Mouse (Mus musculus): ENCODE results near the gene Prrc2a. TPM values are rescaled to one million over a fixed set of nuclear protein-coding genes. Genes with fewer than 3 reads are reported as not detected.
A peak's percentile ranks its signal among the peaks of the same experiment; 100 is the strongest.

The Prrc2a gene
- 124 and 130 TPM in 2 replicates for polyA plus RNA-seq (2015; fragmentation: Nextera tagmentation; extraction: Ambion mirVana)

DNA sequence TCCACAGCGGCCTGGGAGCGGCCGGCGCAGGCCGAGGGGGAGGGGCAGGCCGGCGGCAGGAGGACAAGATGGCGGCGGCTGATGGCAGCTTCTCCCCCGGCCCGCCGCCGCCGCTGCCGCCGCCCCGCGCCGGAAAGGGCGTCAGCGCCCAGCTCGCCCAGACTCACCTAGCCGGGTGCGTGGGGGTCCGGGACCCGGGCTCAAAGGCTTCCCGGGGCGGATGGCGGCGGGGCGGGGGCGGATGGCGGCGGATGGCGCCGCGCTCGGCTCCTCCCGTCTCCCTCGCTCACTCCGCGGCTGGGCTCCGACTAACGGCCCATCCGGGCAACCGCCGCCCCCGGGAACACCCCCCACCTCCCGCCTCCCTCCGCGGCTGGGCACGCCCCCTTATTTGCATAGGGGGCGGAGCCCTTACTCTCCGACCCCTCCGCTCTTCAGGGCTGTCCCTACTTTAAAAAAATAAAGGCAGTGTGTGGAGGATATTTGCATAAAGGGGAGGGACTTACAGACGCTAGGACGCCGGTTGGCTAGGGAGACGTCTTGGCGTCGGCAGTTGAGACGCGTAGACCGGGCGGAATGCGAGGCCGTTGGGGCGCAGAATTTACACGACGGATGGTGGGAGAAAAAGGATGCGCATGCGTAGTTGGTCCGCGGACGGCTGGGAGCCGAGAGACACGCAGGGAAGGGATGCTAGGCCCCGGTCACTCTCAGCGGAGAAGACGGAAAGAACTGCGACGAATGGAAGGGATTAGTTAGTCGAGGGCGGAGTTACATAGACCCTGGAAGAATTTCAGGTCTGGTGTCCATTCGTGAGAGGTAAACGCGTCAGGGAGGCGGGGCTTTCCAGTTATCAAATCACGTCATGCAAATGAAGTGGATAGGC lies at the start of gene Prrc2a:
Prrc2a (minus strand) TSS at position 330 of the 883 bp plus-strand sequence.
- Histone ChIP-seq H3K27ac (replicated peaks) (peak within 1 kb of the TSS; percentile 99), H3K4me2 (peak within 1 kb of the TSS; percentile 99), H3K9ac (peak within 1 kb of the TSS; percentile 100), H3K9me3 (no peaks in the 10 kb centered on the region), H3K36me3 (peaks cover 29% of the 10 kb centered on the region), H3K27me3 (replicated peaks) (no peaks in the 10 kb centered on the region), H3K4me3 (peak within 1 kb of the TSS; percentile 100), H3K4me1 (peaks cover 39% of the 10 kb centered on the region)
- peak; percentile 96 for ATAC-seq (ENCODE audit: extremely low read depth, insufficient number of reproducible peaks, low FRiP score, low TSS enrichment)
- WGBS, result under 1% methylated on average over 44 of the region's 89 CpGs

DNA sequence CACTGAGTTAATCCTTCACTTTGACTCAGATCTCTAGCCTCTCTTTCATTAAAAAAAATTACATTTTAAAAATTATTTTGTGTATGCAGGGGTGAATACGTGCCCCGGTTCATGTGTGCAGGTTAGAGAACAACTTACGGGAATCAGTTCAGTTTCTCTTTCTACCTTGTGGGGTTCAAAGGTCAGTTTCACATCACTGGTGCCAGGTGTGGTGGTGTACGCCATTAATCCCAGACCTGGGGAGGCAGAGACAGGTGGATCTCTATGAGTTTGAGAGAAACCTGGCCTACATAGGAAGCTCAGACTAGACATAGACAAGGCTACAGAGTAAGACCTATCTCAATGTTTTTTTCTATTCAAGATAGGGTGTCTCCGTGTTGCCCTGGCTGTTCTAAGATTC lies 48.4 kb upstream of the Prrc2a start:
- H3K4me2 ChIP-seq, result no peak overlapping the region
- H3K4me1 ChIP-seq, result no peaks in the 10 kb centered on the region
- H3K27me3 ChIP-seq (replicated peaks), result peaks cover 4% of the 10 kb centered on the region; the same call in 1 of the 2 replicates
- no peaks in the 10 kb centered on the region for H3K36me3 ChIP-seq
- no peak overlapping the region for H3K4me3 ChIP-seq
- 85% methylated on average over 5 of the region's 5 CpGs for WGBS
- H3K27ac ChIP-seq (replicated peaks), result no peak overlapping the region
- H3K9ac ChIP-seq, result no peak overlapping the region
- H3K9me3 ChIP-seq, result no peaks in the 10 kb centered on the region
- no peak for ATAC-seq (ENCODE audit: extremely low read depth, insufficient number of reproducible peaks, low FRiP score, low TSS enrichment)

DNA sequence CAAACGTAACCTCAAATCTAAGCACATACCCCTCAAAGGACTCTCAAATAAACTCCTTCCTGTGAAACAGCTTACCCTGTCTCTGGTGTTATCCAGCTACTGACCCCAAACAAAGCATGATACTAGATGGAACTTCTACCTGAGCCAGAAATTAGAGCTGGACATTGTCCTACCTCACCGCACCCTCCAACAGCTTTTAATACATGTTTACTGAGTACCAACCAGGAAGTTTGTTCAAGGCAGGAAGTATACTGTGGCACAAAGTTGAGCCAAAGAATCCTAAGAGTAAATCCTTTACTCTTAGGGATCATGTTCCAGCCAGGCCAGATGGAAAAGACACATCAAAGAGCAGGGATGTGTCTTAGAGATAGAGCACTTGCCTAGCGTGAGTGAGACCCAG lies 45.9 kb upstream of the Prrc2a start:
- H3K4me2 ChIP-seq, result no peak overlapping the region
- H3K27ac ChIP-seq (replicated peaks), result no peak overlapping the region
- peaks cover 9% of the 10 kb centered on the region for H3K27me3 ChIP-seq (replicated peaks)
- H3K4me3 ChIP-seq, result no peak overlapping the region
- no peak overlapping the region for H3K9ac ChIP-seq
- WGBS, result 64% methylated on average over 3 of the region's 3 CpGs
- no peaks in the 10 kb centered on the region for H3K9me3 ChIP-seq
- H3K36me3 ChIP-seq, result no peaks in the 10 kb centered on the region
- H3K4me1 ChIP-seq, result no peaks in the 10 kb centered on the region
- no peak for ATAC-seq (ENCODE audit: extremely low read depth, insufficient number of reproducible peaks, low FRiP score, low TSS enrichment)

DNA sequence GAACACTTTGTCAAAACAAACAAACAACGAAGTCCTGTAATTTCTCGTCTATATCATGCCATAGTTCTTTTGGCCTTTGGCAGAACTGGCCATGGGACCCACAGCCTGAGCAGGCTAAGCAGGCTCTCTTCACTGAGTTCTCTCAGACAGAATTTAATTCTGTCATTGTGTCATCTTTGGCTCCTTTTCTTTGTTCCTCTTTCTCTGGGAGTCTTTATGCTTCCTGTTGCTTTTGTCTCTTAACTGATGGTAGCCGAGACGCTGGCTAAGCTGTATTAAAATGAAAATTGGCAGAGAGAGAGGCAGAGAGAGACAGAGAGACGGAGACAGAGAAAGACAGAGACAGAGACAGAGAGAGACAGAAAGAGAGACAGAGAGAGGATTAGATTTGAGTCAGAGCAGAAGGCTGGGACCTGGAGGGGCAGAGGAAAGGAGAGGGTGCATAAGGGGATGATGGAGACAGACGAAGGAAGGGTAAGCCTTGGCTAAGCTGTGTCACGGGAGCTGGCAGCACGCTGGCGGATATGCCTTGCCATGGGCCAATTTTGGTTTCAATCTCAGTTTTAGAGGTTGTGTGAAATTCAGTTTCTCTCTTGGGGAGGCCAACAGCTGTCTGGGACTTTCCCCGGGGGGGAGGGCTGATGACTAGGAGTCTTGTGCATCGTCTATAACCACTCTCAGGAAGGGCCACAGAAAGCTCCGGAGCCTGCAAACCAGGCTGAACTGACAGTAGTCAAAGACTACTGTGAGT lies 45.3 kb upstream of the Prrc2a start:
- Histone ChIP-seq H3K36me3 (no peaks in the 10 kb centered on the region), H3K4me2 (no peak overlapping the region), H3K27ac (replicated peaks) (no peak overlapping the region), H3K27me3 (replicated peaks) (peaks cover 15% of the 10 kb centered on the region), H3K9ac (no peak overlapping the region), H3K9me3 (no peaks in the 10 kb centered on the region), H3K4me1 (peaks cover 3% of the 10 kb centered on the region; the same call in 1 of the 2 replicates), H3K4me3 (no peak overlapping the region)
- no peak for ATAC-seq (ENCODE audit: extremely low read depth, insufficient number of reproducible peaks, low FRiP score, low TSS enrichment)
- WGBS, result 72% methylated on average over 12 of the region's 12 CpGs

DNA sequence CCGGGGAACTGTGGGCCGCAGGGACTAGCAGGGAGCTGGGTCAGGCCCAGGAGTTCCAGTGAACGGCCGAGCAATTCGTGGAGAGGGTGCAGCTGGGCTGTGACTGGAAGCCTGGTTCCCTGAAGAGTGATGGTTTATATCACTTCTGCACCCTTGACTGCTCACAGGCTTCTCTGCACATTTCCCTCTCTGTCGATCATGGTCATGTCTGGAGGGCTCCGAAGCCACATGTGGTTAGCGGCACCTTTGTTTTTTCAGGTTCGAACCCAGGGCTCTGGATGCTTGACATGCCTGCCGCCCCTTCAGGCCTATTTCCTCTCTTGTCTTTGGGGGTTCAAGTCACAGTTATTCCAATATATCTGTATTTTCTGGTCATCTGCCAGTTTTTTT lies 40.7 kb upstream of the Prrc2a start:
- Histone ChIP-seq H3K27me3 (replicated peaks) (peaks cover 59% of the 10 kb centered on the region), H3K4me2 (peak overlapping the region; percentile 3; the same call in 1 of the 2 replicates), H3K4me3 (no peak overlapping the region), H3K27ac (replicated peaks) (no peak overlapping the region), H3K9me3 (no peaks in the 10 kb centered on the region), H3K9ac (no peak overlapping the region; the same call in 1 of the 2 replicates), H3K36me3 (no peaks in the 10 kb centered on the region), H3K4me1 (peaks cover 6% of the 10 kb centered on the region)
- 37% methylated on average over 10 of the region's 10 CpGs for WGBS
- ATAC-seq (ENCODE audit: extremely low read depth, insufficient number of reproducible peaks, low FRiP score, low TSS enrichment), result no peak

DNA sequence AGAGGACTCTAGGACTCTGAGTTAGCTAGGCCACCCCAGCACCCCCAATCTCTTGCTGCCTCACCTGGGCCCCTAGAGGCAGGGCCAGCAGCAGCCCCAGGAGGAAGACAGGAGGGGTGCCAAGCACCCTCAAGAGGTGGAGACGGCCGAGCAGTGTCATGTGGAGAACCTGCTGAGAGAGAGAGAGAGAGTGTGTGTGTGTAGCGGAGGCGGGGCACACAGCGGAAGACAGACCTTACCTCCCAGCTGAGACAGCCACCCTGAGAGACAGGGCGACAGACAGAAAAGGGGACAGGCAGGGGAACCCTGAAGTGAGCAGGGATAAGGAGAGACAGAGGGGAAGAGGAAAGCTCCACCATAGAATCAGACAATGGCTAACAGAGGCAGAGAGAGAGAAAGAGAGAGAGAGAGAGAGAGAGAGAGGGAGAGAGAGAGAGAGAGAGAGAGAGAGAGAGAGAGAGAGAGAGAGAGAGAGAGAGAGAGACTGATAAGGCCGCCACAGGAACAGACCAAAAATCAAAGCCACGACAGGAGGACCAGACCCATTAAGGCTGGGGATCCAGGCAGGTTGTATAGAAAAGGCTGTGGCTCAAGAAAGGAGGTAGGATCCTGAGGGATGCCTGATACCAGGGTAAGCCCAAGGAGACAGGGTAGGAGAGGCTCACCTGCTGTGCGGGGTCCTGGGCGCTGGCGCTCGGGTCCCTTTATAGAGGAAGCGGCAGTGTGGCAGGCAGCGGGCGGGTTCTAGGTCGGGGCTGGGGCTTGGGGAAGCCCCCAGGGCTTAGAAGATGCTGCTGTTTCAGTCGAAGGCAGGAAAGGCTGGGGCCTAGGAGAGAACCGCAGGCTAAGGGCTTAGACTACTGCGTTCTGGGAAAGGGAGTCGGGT lies 40.0 kb upstream of the Prrc2a start, which contains the start of gene Lta:
Lta (minus strand) TSS at position 858 of the 886 bp plus-strand sequence.
- no peak within 1 kb of the TSS for H3K27ac ChIP-seq (replicated peaks)
- no peak within 1 kb of the TSS for H3K4me3 ChIP-seq
- WGBS, result 26% methylated on average over 20 of the region's 20 CpGs
- peaks cover 6% of the 10 kb centered on the region for H3K4me1 ChIP-seq
- H3K36me3 ChIP-seq, result no peaks in the 10 kb centered on the region
- H3K4me2 ChIP-seq, result peak within 1 kb of the TSS; percentile 3
- peaks cover 66% of the 10 kb centered on the region for H3K27me3 ChIP-seq (replicated peaks)
- ATAC-seq (ENCODE audit: extremely low read depth, insufficient number of reproducible peaks, low FRiP score, low TSS enrichment), result no peak
- peak within 1 kb of the TSS; percentile 19; the same call in 1 of the 2 replicates for H3K9ac ChIP-seq
- H3K9me3 ChIP-seq, result no peaks in the 10 kb centered on the region

DNA sequence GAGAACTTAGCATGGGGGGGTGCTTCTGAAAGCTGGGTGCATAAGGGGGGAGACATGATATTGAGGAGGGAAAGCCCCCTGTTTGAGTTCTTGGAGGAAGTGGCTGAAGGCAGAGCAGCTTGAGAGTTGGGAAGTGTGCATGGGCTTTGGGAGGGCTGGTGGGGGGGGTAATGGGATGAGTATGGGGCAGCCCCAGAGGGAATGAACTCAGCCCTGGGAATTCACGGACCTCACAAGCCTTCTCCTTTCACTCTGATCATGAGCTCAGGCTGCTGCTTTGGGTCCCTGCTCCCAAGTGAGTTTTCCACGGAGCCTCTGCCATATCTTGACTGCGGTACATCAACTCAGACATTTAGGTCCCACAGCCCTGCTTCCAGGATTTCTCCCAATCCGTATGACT lies 37.7 kb upstream of the Prrc2a start:
- ATAC-seq (ENCODE audit: extremely low read depth, insufficient number of reproducible peaks, low FRiP score, low TSS enrichment), result no peak
- H3K4me3 ChIP-seq, result no peak overlapping the region
- H3K9me3 ChIP-seq, result no peaks in the 10 kb centered on the region
- no peak overlapping the region for H3K27ac ChIP-seq (replicated peaks)
- peaks cover 85% of the 10 kb centered on the region for H3K27me3 ChIP-seq (replicated peaks)
- H3K4me2 ChIP-seq, result no peak overlapping the region
- peaks cover 6% of the 10 kb centered on the region for H3K4me1 ChIP-seq
- H3K9ac ChIP-seq, result no peak overlapping the region
- 69% methylated on average over 4 of the region's 4 CpGs for WGBS
- H3K36me3 ChIP-seq, result no peaks in the 10 kb centered on the region

DNA sequence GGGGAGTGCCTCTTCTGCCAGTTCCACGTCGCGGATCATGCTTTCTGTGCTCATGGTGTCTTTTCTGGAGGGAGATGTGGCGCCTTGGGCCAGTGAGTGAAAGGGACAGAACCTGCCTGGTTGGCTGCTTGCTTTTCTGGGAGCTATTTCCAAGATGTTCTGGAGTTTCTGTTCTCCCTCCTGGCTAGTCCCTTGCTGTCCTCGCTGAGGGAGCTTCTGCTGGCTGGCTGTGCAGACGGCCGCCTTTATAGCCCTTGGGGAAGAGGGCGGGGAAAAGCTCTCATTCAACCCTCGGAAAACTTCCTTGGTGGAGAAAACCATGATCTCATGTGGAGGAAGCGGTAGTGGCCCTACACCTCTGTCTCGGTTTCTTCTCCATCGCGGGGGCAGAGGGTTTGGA lies 37.1 kb upstream of the Prrc2a start, which contains the start of gene Tnf:
Tnf (minus strand) TSS at position 221 of the 400 bp plus-strand sequence.
- H3K27me3 ChIP-seq (replicated peaks), result peaks cover 91% of the 10 kb centered on the region
- no peak within 1 kb of the TSS for H3K27ac ChIP-seq (replicated peaks)
- 30% methylated on average over 13 of the region's 13 CpGs for WGBS
- ATAC-seq (ENCODE audit: extremely low read depth, insufficient number of reproducible peaks, low FRiP score, low TSS enrichment), result no peak
- peak within 1 kb of the TSS; percentile 21 for H3K4me3 ChIP-seq
- peak within 1 kb of the TSS; percentile 22; the same call in 1 of the 2 replicates for H3K4me2 ChIP-seq
- no peaks in the 10 kb centered on the region for H3K9me3 ChIP-seq
- H3K9ac ChIP-seq, result peak within 1 kb of the TSS; percentile 37; the same call in 1 of the 2 replicates
- peaks cover 6% of the 10 kb centered on the region for H3K4me1 ChIP-seq
- no peaks in the 10 kb centered on the region for H3K36me3 ChIP-seq

DNA sequence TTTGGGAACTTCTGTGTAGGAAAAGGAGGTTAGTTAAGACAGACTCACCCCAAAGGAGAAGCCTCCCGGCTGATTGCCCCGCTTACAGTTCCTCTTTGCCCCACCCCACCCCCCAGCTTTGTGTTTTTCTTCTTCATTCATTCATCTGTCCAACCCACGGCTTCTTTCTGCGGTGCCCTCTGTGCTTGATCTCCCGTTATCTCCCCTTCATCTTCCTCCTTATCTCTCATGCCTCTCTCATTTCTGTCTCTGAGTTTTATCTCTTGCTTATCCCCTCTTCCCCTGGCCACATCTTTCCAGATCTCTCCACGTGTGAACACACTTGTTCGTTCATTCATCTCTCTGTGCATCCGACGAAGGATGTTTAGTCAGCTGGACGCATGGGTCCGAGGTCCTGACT lies 36.4 kb upstream of the Prrc2a start:
- no peak for ATAC-seq (ENCODE audit: extremely low read depth, insufficient number of reproducible peaks, low FRiP score, low TSS enrichment)
- peak overlapping the region; percentile 21; the same call in 1 of the 2 replicates for H3K4me3 ChIP-seq

DNA sequence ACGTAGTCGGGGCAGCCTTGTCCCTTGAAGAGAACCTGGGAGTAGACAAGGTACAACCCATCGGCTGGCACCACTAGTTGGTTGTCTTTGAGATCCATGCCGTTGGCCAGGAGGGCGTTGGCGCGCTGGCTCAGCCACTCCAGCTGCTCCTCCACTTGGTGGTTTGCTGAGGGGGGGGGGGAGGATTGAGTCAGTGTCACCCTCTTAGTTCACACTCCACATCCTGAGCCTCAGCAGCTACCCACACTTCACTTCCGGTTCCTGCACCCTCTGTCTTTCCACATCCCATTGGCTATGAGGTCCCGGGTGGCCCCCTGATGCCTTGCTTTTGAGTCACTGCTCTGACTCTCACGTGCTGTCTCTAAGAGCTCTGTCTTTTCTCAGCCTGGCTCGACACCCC lies 35.7 kb upstream of the Prrc2a start:
- H3K4me2 ChIP-seq, result peak overlapping the region; percentile 22; the same call in 1 of the 2 replicates

More for the DNA sequence above, 36.4 kb upstream of the Prrc2a start:
- WGBS, result 45% methylated on average over 11 of the region's 11 CpGs
- Histone ChIP-seq H3K27ac (replicated peaks) (no peak overlapping the region), H3K4me1 (peaks cover 12% of the 10 kb centered on the region), H3K27me3 (replicated peaks) (peaks cover 97% of the 10 kb centered on the region), H3K9ac (no peak overlapping the region), H3K9me3 (no peaks in the 10 kb centered on the region), H3K36me3 (no peaks in the 10 kb centered on the region), H3K4me2 (0 out of 2 replicates have a peak overlapping the region, but pooled peaks have one; percentile 22)

More for the DNA sequence above, 35.7 kb upstream of the Prrc2a start:
- Histone ChIP-seq H3K9ac (no peak overlapping the region), H3K36me3 (no peaks in the 10 kb centered on the region), H3K27me3 (replicated peaks) (peaks cover 99% of the 10 kb centered on the region), H3K9me3 (no peaks in the 10 kb centered on the region), H3K4me1 (peaks cover 19% of the 10 kb centered on the region), H3K27ac (replicated peaks) (no peak overlapping the region), H3K4me3 (no peak overlapping the region)
- ATAC-seq (ENCODE audit: extremely low read depth, insufficient number of reproducible peaks, low FRiP score, low TSS enrichment), result no peak
- WGBS, result 72% methylated on average over 11 of the region's 11 CpGs
